Mouse (Mus musculus) stomach, postnatal 0 days (tissue): ENCODE measurements around the gene Fam13c. TPM values are rescaled to one million over a fixed set of nuclear protein-coding genes. Genes with fewer than 3 reads are reported as not detected.

Experiments used
- ATAC-seq: fragments of 200-750 bp; cut with Nextera tagmentation; 2 replicates; pipeline ENCODE4 v1.8.0; 2017; ENCODE audit not compliant: low FRiP score, low TSS enrichment
- DNase-seq: peaks from one replicate; pipeline ENCODE4 v3.0.0-alpha.2; 2016; ENCODE audit warnings: low spot score
- H3K27ac ChIP-seq: fragments of 300-500 bp; sonication (generic); replicated peaks from 2 replicates; pipeline ENCODE4 v1.5.1; 2014; ENCODE audit warnings: mild to moderate bottlenecking, control low read depth
- H3K27me3 ChIP-seq: fragments of 300-500 bp; sonication (generic); 2 replicates; pipeline ENCODE4 v1.6.1; 2014; ENCODE audit warnings: low read length; ENCODE audit not compliant: control insufficient read depth, insufficient read depth
- H3K36me3 ChIP-seq: fragments of 300-500 bp; sonication (generic); 2 replicates; pipeline ENCODE4 v1.6.1; 2014; ENCODE audit warnings: low read length, mixed read lengths; ENCODE audit not compliant: control insufficient read depth, insufficient read depth
- H3K4me1 ChIP-seq: fragments of 300-500 bp; sonication (generic); replicated peaks from 2 replicates; pipeline ENCODE4 v1.6.1; 2014; ENCODE audit warnings: antibody characterized with exemption; ENCODE audit not compliant: control insufficient read depth, insufficient read depth
- H3K4me2 ChIP-seq: fragments of 300-500 bp; sonication (generic); replicated peaks from 2 replicates; pipeline ENCODE4 v1.6.1; 2014; ENCODE audit warnings: low read depth, mild to moderate bottlenecking, control low read depth, moderate library complexity
- H3K4me3 ChIP-seq: fragments of 300-500 bp; sonication (generic); 2 replicates; pipeline ENCODE4 v1.5.1; 2014; ENCODE audit warnings: low read depth, low read length, control low read depth
- H3K9ac ChIP-seq: fragments of 300-500 bp; sonication (generic); 2 replicates; pipeline ENCODE4 v1.6.1; 2014; ENCODE audit warnings: mild to moderate bottlenecking, low read length, control low read depth, mixed read lengths
- H3K9me3 ChIP-seq: fragments of 300-500 bp; sonication (generic); 2 replicates; pipeline ENCODE4 v1.6.1; 2016; ENCODE audit warnings: low read length; ENCODE audit not compliant: control insufficient read depth
- CTCF ChIP-seq: IDR thresholded peaks from 2 replicates; pipeline ENCODE4 v1.5.1; 2016; ENCODE audit warnings: antibody characterized with exemption, low read depth, mild to moderate bottlenecking, moderate library complexity
- EP300 ChIP-seq: optimal IDR thresholded peaks from 2 replicates; pipeline ENCODE3; 2016; ENCODE audit warnings: antibody characterized with exemption
- WGBS: fragments of 180-500 bp; shearing (Covaris S2); extraction: QIAGEN DNeasy Blood & Tissue Kit; methylation state at CpG from one replicate; pipeline ENCODE4 v1.1.7; 2014; 5-methylcytosine and 5-hydroxymethylcytosine counted together
- polyA plus RNA-seq: library from polyadenylated mRNA; unstranded; fragments of >200 nt; fragmentation: Nextera tagmentation; extraction: Ambion mirVana; gene quantifications from 2 replicates; pipeline ENCODE4 v1.2.1, GENCODE M21; 2015

Fam13c gene
- polyA plus RNA-seq, 1 experiment from 2014 or later, result 5.4 TPM

DNA sequence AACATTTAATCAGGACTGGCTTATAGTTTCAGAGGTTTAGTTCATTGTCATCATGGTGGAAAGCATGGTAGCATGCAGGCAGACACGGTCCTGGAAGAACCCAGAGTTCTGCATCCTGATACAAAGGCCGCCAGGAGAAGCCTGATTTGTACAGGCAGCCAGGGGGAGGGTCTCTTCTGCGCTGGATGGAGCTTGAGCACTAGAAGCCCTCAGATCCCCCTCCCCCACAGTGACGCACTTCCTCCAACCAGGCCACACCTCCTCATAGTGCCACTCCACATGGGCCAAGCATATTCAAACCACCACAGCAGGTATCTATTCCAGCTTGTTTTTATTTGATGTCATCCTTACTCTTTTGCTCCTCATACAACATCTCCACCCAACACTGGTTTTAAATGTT is 3.6 kb upstream of the Fam13c start:
- WGBS, result 89% methylated on average over 4 of the region's 4 CpGs
- no peaks in the 10 kb centered on the region for H3K9me3 ChIP-seq
- H3K27me3 ChIP-seq, result no peaks in the 10 kb centered on the region

GRCm38 (mm10) chr10:70437289-70437688 is 3.0 kb upstream of the Fam13c start:
- Histone ChIP-seq H3K4me1 (no peaks in the 10 kb centered on the region), H3K27me3 (no peaks in the 10 kb centered on the region), H3K4me3 (no peak overlapping the region), H3K27ac (no peak overlapping the region), H3K9me3 (no peaks in the 10 kb centered on the region), H3K36me3 (no peaks in the 10 kb centered on the region), H3K9ac (no peak overlapping the region), H3K4me2 (no peak overlapping the region)
- no peak for DNase-seq
- 57% methylated on average over 5 of the region's 5 CpGs for WGBS
- TF ChIP-seq EP300 (no peak), CTCF (no peak)
- no peak for ATAC-seq

More for the DNA sequence above, 3.6 kb upstream of the Fam13c start:
- TF ChIP-seq CTCF (no peak), EP300 (no peak)
- ATAC-seq (no peak), DNase-seq (no peak)
- H3K4me1 ChIP-seq, result no peaks in the 10 kb centered on the region
- no peaks in the 10 kb centered on the region for H3K36me3 ChIP-seq
- H3K27ac ChIP-seq, result no peak overlapping the region
- no peak overlapping the region for H3K4me2 ChIP-seq
- no peak overlapping the region for H3K4me3 ChIP-seq
- H3K9ac ChIP-seq, result no peak overlapping the region

DNA sequence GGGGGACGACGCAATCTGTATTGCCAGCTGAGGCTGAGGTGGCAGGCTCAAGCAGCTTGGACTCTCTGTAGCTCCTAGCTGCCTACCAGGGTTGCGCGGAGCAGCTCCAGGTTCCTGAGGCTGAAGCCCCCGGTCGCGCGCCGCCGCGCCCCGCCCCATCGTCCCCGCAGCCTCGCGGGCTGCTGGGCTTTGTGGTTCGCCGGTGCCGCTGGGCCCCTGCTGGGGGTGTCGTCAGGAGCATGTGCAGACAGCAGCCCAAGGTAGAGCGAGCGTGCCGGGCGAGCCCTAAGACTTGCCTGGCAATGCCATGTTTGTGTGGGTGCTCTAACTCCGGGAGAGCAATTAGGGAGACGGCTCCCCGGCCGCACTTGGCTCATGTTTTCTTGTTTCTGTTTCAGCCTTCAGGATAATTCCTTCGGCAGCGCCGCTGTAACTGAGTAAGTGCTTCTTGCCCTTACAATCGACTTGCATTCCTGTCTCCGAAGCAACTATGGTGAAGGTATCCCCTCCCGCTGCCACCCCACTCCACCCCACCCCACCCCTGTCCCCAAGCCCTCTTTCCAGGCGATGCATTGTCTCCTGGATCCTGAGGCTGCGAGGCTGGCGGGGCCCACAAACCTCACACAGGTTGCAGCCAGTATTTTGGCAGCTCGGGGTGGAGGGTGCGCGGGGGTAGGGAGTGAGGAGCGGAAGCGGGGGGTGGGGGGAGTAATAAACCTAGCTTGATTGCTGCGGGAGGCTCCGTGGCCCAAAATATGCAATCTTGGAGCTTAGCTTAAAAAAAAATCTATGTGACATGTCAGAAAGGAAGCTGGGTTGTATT is 569 bp downstream of the Fam13c start:
- DNase-seq, result peak; percentile 36
- TF ChIP-seq CTCF (no peak), EP300 (no peak)
- H3K4me3 ChIP-seq, result peak overlapping the region; percentile 68
- peak; percentile 68 for ATAC-seq
- H3K27me3 ChIP-seq, result no peaks in the 10 kb centered on the region
- peak overlapping the region; percentile 86 for H3K27ac ChIP-seq
- no peaks in the 10 kb centered on the region for H3K4me1 ChIP-seq
- peak overlapping the region; percentile 72 for H3K9ac ChIP-seq
- WGBS, result 1% methylated on average over 44 of the region's 44 CpGs
- no peaks in the 10 kb centered on the region for H3K36me3 ChIP-seq
- no peaks in the 10 kb centered on the region for H3K9me3 ChIP-seq
- H3K4me2 ChIP-seq, result peak overlapping the region; percentile 95

DNA sequence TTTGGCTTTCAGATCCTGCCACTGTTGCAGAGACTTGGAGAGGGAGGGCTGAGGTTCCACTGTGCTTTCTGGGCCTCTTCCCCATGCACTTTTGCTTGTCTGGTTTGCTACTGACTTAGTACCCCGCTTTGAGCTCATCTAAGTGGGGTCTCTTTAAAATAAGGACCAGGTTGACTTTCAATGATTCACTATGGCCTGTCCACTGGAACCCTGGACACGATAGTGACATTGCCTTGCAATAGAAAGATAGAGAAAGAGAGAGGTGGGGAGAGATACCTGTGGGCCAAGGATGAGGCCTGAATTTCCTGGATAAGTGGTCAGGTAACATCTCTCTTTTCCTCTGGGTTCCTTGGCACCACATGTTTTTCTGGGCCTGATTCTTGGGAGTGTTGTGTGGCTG is 1.9 kb downstream of the Fam13c start:
- no peak for ATAC-seq
- no peaks in the 10 kb centered on the region for H3K36me3 ChIP-seq
- no peak overlapping the region for H3K9ac ChIP-seq
- 89% methylated on average over 2 of the region's 2 CpGs for WGBS
- H3K4me3 ChIP-seq, result peak overlapping the region; percentile 68
- H3K27ac ChIP-seq, result no peak overlapping the region
- H3K9me3 ChIP-seq, result no peaks in the 10 kb centered on the region
- TF ChIP-seq CTCF, result no peak
- no peak for TF ChIP-seq EP300
- DNase-seq, result no peak
- no peaks in the 10 kb centered on the region for H3K27me3 ChIP-seq
- H3K4me2 ChIP-seq, result peak overlapping the region; percentile 95
- H3K4me1 ChIP-seq, result no peaks in the 10 kb centered on the region

- no peaks in the 10 kb centered on the region for H3K4me1 ChIP-seq
- H3K4me2 ChIP-seq, result no peak overlapping the region
- WGBS, result 76% methylated on average over 5 of the region's 5 CpGs
- H3K9ac ChIP-seq, result no peak overlapping the region
- H3K27ac ChIP-seq, result no peak overlapping the region
- no peak for DNase-seq
- H3K4me3 ChIP-seq, result no peak overlapping the region
- H3K27me3 ChIP-seq, result no peaks in the 10 kb centered on the region
- no peak for ATAC-seq
- TF ChIP-seq CTCF (no peak), EP300 (no peak)
- H3K36me3 ChIP-seq, result no peaks in the 10 kb centered on the region
- no peaks in the 10 kb centered on the region for H3K9me3 ChIP-seq
These were observed 2.3 kb downstream of the Fam13c start for GRCm38 (mm10) chr10:70442623-70443022.

GRCm38 (mm10) chr10:70447787-70448186 is 7.5 kb downstream of the Fam13c start:
- Histone ChIP-seq H3K36me3 (no peaks in the 10 kb centered on the region), H3K9me3 (no peaks in the 10 kb centered on the region), H3K4me1 (no peaks in the 10 kb centered on the region), H3K27me3 (no peaks in the 10 kb centered on the region), H3K9ac (no peak overlapping the region), H3K27ac (no peak overlapping the region), H3K4me2 (no peak overlapping the region), H3K4me3 (no peak overlapping the region)
- WGBS, result 63% methylated on average over 4 of the region's 4 CpGs
- no peak for TF ChIP-seq CTCF
- TF ChIP-seq EP300, result no peak
- ATAC-seq (no peak), DNase-seq (no peak)
